Mouse (Mus musculus): ENCODE measurements at regions not wholly inside any gene's neighbourhood (a gene's known extent, or its start where the extent isn't known, plus 50 kb on each side); places are given as distances from the start of the nearest gene placed in this dataset.

- Histone ChIP-seq H3K36me3 (ENCODE audit: control insufficient read depth, insufficient read depth, low read length) (no peaks in the 10 kb centered on the region), H3K27ac (ENCODE audit: insufficient read depth, low read depth, low read length) (no peak overlapping the region), H3K27me3 (replicated peaks; ENCODE audit: control insufficient read depth, insufficient read depth, low read length) (no peaks in the 10 kb centered on the region), H3K4me3 (ENCODE audit: insufficient read depth, low read depth, low read length) (no peak overlapping the region), H3K4me1 (ENCODE audit: control insufficient read depth, insufficient read depth, low read length) (no peaks in the 10 kb centered on the region)
- DNase-seq = no peak
- TF ChIP-seq POLR2A (IDR thresholded peaks at IDR 0.05; ENCODE audit: low read depth, low read length) = no peak
- no peak for TF ChIP-seq CTCF (conservative IDR thresholded peaks at IDR 0.05; ENCODE audit: insufficient read depth, insufficient read length, low read depth, low read length)
Measured at GRCm38 (mm10) chr4:7424081-7424480, 814.8 kb downstream of the Car8 start.

- no peak for TF ChIP-seq CTCF (conservative IDR thresholded peaks at IDR 0.05; ENCODE audit: insufficient read depth, insufficient read length, low read depth, low read length)
- TF ChIP-seq POLR2A (IDR thresholded peaks at IDR 0.05; ENCODE audit: low read depth, low read length) = no peak
- Histone ChIP-seq H3K27me3 (replicated peaks; ENCODE audit: control insufficient read depth, insufficient read depth, low read length) (no peaks in the 10 kb centered on the region), H3K4me3 (ENCODE audit: insufficient read depth, low read depth, low read length) (no peak overlapping the region), H3K4me1 (ENCODE audit: control insufficient read depth, insufficient read depth, low read length) (no peaks in the 10 kb centered on the region), H3K27ac (ENCODE audit: insufficient read depth, low read depth, low read length) (no peak overlapping the region), H3K36me3 (ENCODE audit: control insufficient read depth, insufficient read depth, low read length) (no peaks in the 10 kb centered on the region)
- WGBS = 58% methylated on average over 4 of the region's 4 CpGs
- no peak for DNase-seq
Measured at GRCm38 (mm10) chr4:7423204-7423603, 815.6 kb downstream of the Car8 start.

GRCm38 (mm10) chr4:7422787-7423186, 816.1 kb downstream of the Car8 start:
- no peaks in the 10 kb centered on the region for H3K36me3 ChIP-seq (ENCODE audit: control insufficient read depth, insufficient read depth, low read length)
- H3K27me3 ChIP-seq (replicated peaks; ENCODE audit: control insufficient read depth, insufficient read depth, low read length) = no peaks in the 10 kb centered on the region
- DNase-seq = no peak
- WGBS = 79% methylated on average over 3 of the region's 3 CpGs
- H3K27ac ChIP-seq (ENCODE audit: insufficient read depth, low read depth, low read length) = no peak overlapping the region
- TF ChIP-seq CTCF (conservative IDR thresholded peaks at IDR 0.05; ENCODE audit: insufficient read depth, insufficient read length, low read depth, low read length) = no peak
- TF ChIP-seq POLR2A (IDR thresholded peaks at IDR 0.05; ENCODE audit: low read depth, low read length) = no peak
- no peaks in the 10 kb centered on the region for H3K4me1 ChIP-seq (ENCODE audit: control insufficient read depth, insufficient read depth, low read length)
- H3K4me3 ChIP-seq (ENCODE audit: insufficient read depth, low read depth, low read length) = no peak overlapping the region

GRCm38 (mm10) chr4:7414301-7414700, 824.5 kb downstream of the Car8 start:
- DNase-seq = no peak
- 52% methylated on average over 2 of the region's 2 CpGs for WGBS
- TF ChIP-seq CTCF (conservative IDR thresholded peaks at IDR 0.05; ENCODE audit: insufficient read depth, insufficient read length, low read depth, low read length) (no peak), POLR2A (IDR thresholded peaks at IDR 0.05; ENCODE audit: low read depth, low read length) (no peak)
- no peaks in the 10 kb centered on the region for H3K36me3 ChIP-seq (ENCODE audit: control insufficient read depth, insufficient read depth, low read length)
- no peak overlapping the region for H3K27ac ChIP-seq (ENCODE audit: insufficient read depth, low read depth, low read length)
- no peaks in the 10 kb centered on the region for H3K4me1 ChIP-seq (ENCODE audit: control insufficient read depth, insufficient read depth, low read length)
- no peaks in the 10 kb centered on the region for H3K27me3 ChIP-seq (replicated peaks; ENCODE audit: control insufficient read depth, insufficient read depth, low read length)
- no peak overlapping the region for H3K4me3 ChIP-seq (ENCODE audit: insufficient read depth, low read depth, low read length)

- 70% methylated on average over 1 of the region's 1 CpGs for WGBS
- no peaks in the 10 kb centered on the region for H3K4me1 ChIP-seq (ENCODE audit: control insufficient read depth, insufficient read depth, low read length)
- H3K4me3 ChIP-seq (ENCODE audit: insufficient read depth, low read depth, low read length) = no peak overlapping the region
- no peaks in the 10 kb centered on the region for H3K36me3 ChIP-seq (ENCODE audit: control insufficient read depth, insufficient read depth, low read length)
- no peak overlapping the region for H3K27ac ChIP-seq (ENCODE audit: insufficient read depth, low read depth, low read length)
- DNase-seq = no peak
- no peak for TF ChIP-seq CTCF (conservative IDR thresholded peaks at IDR 0.05; ENCODE audit: insufficient read depth, insufficient read length, low read depth, low read length)
- TF ChIP-seq POLR2A (IDR thresholded peaks at IDR 0.05; ENCODE audit: low read depth, low read length) = no peak
- H3K27me3 ChIP-seq (replicated peaks; ENCODE audit: control insufficient read depth, insufficient read depth, low read length) = no peaks in the 10 kb centered on the region
Measured at GRCm38 (mm10) chr4:7392696-7393095, 846.1 kb downstream of the Car8 start.

GRCm38 (mm10) chr4:7391596-7391995, 847.2 kb downstream of the Car8 start:
- no peaks in the 10 kb centered on the region for H3K27me3 ChIP-seq (replicated peaks; ENCODE audit: control insufficient read depth, insufficient read depth, low read length)

GRCm38 (mm10) chr4:7385069-7385468, 853.8 kb downstream of the Car8 start:
- no peaks in the 10 kb centered on the region for H3K36me3 ChIP-seq (ENCODE audit: control insufficient read depth, insufficient read depth, low read length)
- H3K27ac ChIP-seq (ENCODE audit: insufficient read depth, low read depth, low read length) = no peak overlapping the region
- no peak for DNase-seq
- H3K4me3 ChIP-seq (ENCODE audit: insufficient read depth, low read depth, low read length) = no peak overlapping the region
- H3K4me1 ChIP-seq (ENCODE audit: control insufficient read depth, insufficient read depth, low read length) = no peaks in the 10 kb centered on the region
- TF ChIP-seq POLR2A (IDR thresholded peaks at IDR 0.05; ENCODE audit: low read depth, low read length) = no peak
- no peak for TF ChIP-seq CTCF (conservative IDR thresholded peaks at IDR 0.05; ENCODE audit: insufficient read depth, insufficient read length, low read depth, low read length)
- H3K27me3 ChIP-seq (replicated peaks; ENCODE audit: control insufficient read depth, insufficient read depth, low read length) = no peaks in the 10 kb centered on the region; the same call in 1 of the 2 replicates

More at GRCm38 (mm10) chr4:7391596-7391995, 847.2 kb downstream of the Car8 start:
- Histone ChIP-seq H3K4me1 (ENCODE audit: control insufficient read depth, insufficient read depth, low read length) (no peaks in the 10 kb centered on the region), H3K27ac (ENCODE audit: insufficient read depth, low read depth, low read length) (no peak overlapping the region), H3K36me3 (ENCODE audit: control insufficient read depth, insufficient read depth, low read length) (no peaks in the 10 kb centered on the region), H3K4me3 (ENCODE audit: insufficient read depth, low read depth, low read length) (no peak overlapping the region)
- WGBS = 93% methylated on average over 7 of the region's 7 CpGs
- TF ChIP-seq POLR2A (IDR thresholded peaks at IDR 0.05; ENCODE audit: low read depth, low read length) (no peak), CTCF (conservative IDR thresholded peaks at IDR 0.05; ENCODE audit: insufficient read depth, insufficient read length, low read depth, low read length) (no peak)
- DNase-seq = no peak

GRCm38 (mm10) chr4:7379996-7380395, 858.8 kb downstream of the Car8 start:
- Histone ChIP-seq H3K36me3 (ENCODE audit: control insufficient read depth, insufficient read depth, low read length) (no peaks in the 10 kb centered on the region), H3K4me3 (ENCODE audit: insufficient read depth, low read depth, low read length) (no peak overlapping the region), H3K27me3 (replicated peaks; ENCODE audit: control insufficient read depth, insufficient read depth, low read length) (no peaks in the 10 kb centered on the region; the same call in 1 of the 2 replicates), H3K4me1 (ENCODE audit: control insufficient read depth, insufficient read depth, low read length) (no peaks in the 10 kb centered on the region), H3K27ac (ENCODE audit: insufficient read depth, low read depth, low read length) (no peak overlapping the region)
- WGBS = 56% methylated on average over 2 of the region's 2 CpGs
- no peak for DNase-seq
- no peak for TF ChIP-seq POLR2A (IDR thresholded peaks at IDR 0.05; ENCODE audit: low read depth, low read length)
- TF ChIP-seq CTCF (conservative IDR thresholded peaks at IDR 0.05; ENCODE audit: insufficient read depth, insufficient read length, low read depth, low read length) = no peak
